Mouse (Mus musculus) layer of hippocampus, adult 8-10 months (tissue): ENCODE measurements around the gene Clip2. TPM values are rescaled to one million over a fixed set of nuclear protein-coding genes. Genes with fewer than 3 reads are reported as not detected.

Experiments used
- microRNA-seq, 2 experiments: library from miRNA; unstranded; fragments of <30 nt; microRNA quantifications; one replicate each; pipeline ENCODE4 v1.2.0; 2022
- total RNA-seq, 4 experiments: library from RNA; stranded (reverse); gene quantifications; 2 replicates each; pipeline ENCODE4 v1.2.4; 2022

Clip2 gene
- total RNA-seq, 4 experiments from 2014 or later, result 92.3 to 109 (median 102) TPM

Small RNA genes lying within 50 kb of the gene (microRNA-seq; reads per million reads assigned to microRNA genes)
- gene Gm26340 (0 reads per million in 2 experiments), gene Mir7228 (0 to 1.0 reads per million in 2 experiments)

Other genes starting within 250 kb of the Clip2 start
- gene Gtf2i, start 237.7 kb downstream of the Clip2 start, total RNA-seq, result 100 to 1,000 TPM; 200 to 239 (median 224) TPM
- gene Gtf2ird1, start 95.7 kb downstream of the Clip2 start, total RNA-seq, result 10 to 100 TPM; 26.8 to 35.0 (median 32.8) TPM
- gene Syna, start 7.7 kb upstream of the Clip2 start, total RNA-seq, result 1 to 10 TPM; 3.3 to 4.4 (median 3.7) TPM
- 10 to 100 TPM; 50.2 to 60.7 (median 55.7) TPM for gene Rfc2, start 28.9 kb upstream of the Clip2 start, total RNA-seq
- 10 to 100 TPM in 2 of 4 experiments, 1 to 10 TPM in 2; 3.2 to 20.7 (median 11.6) TPM for gene Lat2, start 62.6 kb upstream of the Clip2 start, total RNA-seq
- gene Eif4h, start 87.1 kb upstream of the Clip2 start, total RNA-seq, result 100 to 1,000 TPM; 278 to 306 (median 300) TPM
- gene Limk1, start 136.2 kb upstream of the Clip2 start, total RNA-seq, result 10 to 100 TPM; 43.7 to 45.3 (median 44.5) TPM
- 10 to 100 TPM; 10.1 to 14.5 (median 13.5) TPM for gene Eln, start 194.9 kb upstream of the Clip2 start, total RNA-seq